In genomic region chr11:5803551-5803981, GRCm38 (mm10) we compare ENCODE assay signal across 8 mouse cellular contexts. TPM values are rescaled to one million over a fixed set of nuclear protein-coding genes. Genes with fewer than 3 reads are reported as not detected.
DNase-seq lines count a peak whose midpoint lies in the region; ATAC-seq and TF ChIP-seq lines count a peak whose summit lies in the region.

TSS of gene Pgam2 (minus strand) at chr11:5803733.

- H3K27me3 ChIP-seq in forebrain, embryonic 10.5 days (ENCODE audit: poor library complexity, severe bottlenecking): no peaks in the 10 kb centered on the region
- no peaks in the 10 kb centered on the region for H3K27me3 ChIP-seq in forebrain, embryonic 11.5 days (ENCODE audit: control insufficient read depth, insufficient read depth, low read length)
- H3K27me3 ChIP-seq in E14TG2a.4 (ENCODE audit: insufficient read depth, low read length): no peaks in the 10 kb centered on the region
- no peaks in the 10 kb centered on the region for H3K27me3 ChIP-seq in hindbrain, postnatal 0 days (ENCODE audit: insufficient read depth, low read length)
- no peaks in the 10 kb centered on the region for H3K27me3 ChIP-seq in midbrain, embryonic 14.5 days (ENCODE audit: control insufficient read depth, insufficient read depth, low read length)

- peaks cover 14% of the 10 kb centered on the region for H3K4me1 ChIP-seq in forebrain, embryonic 10.5 days
- no peaks in the 10 kb centered on the region for H3K4me1 ChIP-seq in forebrain, embryonic 11.5 days (replicated peaks; ENCODE audit: control insufficient read depth, insufficient read depth, low read length)
- peaks cover 57% of the 10 kb centered on the region for H3K4me1 ChIP-seq in E14TG2a.4 (replicated peaks; ENCODE audit: low read depth, low read length)
- no peaks in the 10 kb centered on the region for H3K4me1 ChIP-seq in hindbrain, postnatal 0 days (ENCODE audit: insufficient read depth, low read length)
- H3K4me1 ChIP-seq in midbrain, embryonic 14.5 days (ENCODE audit: control insufficient read depth, insufficient read depth, low read length): no peaks in the 10 kb centered on the region

- WGBS in forebrain, embryonic 10.5 days: 62% methylated on average over 8 of the region's 8 CpGs
- WGBS in forebrain, embryonic 11.5 days: 66% methylated on average over 8 of the region's 8 CpGs
- 54% methylated on average over 8 of the region's 8 CpGs for WGBS in hindbrain, postnatal 0 days
- WGBS in midbrain, embryonic 14.5 days: 63% methylated on average over 8 of the region's 8 CpGs

- H3K9ac ChIP-seq in forebrain, embryonic 11.5 days (ENCODE audit: low read length): no peak within 1 kb of the TSS
- no peak within 1 kb of the TSS for H3K9ac ChIP-seq in hindbrain, postnatal 0 days (replicated peaks; ENCODE audit: low read length)
- no peak within 1 kb of the TSS for H3K9ac ChIP-seq in midbrain, embryonic 14.5 days (replicated peaks; ENCODE audit: low read length)

- H3K4me3 ChIP-seq in forebrain, embryonic 10.5 days: no peak within 1 kb of the TSS
- H3K4me3 ChIP-seq in forebrain, embryonic 11.5 days (ENCODE audit: low read depth, low read length): no peak within 1 kb of the TSS
- H3K4me3 ChIP-seq in E14TG2a.4 (replicated peaks; ENCODE audit: low read length): peak within 1 kb of the TSS; percentile 66
- H3K4me3 ChIP-seq in hindbrain, postnatal 0 days (ENCODE audit: low read length): no peak within 1 kb of the TSS
- no peak within 1 kb of the TSS for H3K4me3 ChIP-seq in midbrain, embryonic 14.5 days (replicated peaks; ENCODE audit: low read depth, low read length)

- no peak for TF ChIP-seq CTCF in E14TG2a.4 (conservative IDR thresholded peaks at IDR 0.05; ENCODE audit: low read length)
- no peak for TF ChIP-seq CTCF in hindbrain, postnatal 0 days (IDR thresholded peaks at IDR 0.05; ENCODE audit: low read depth)

- no peak for DNase-seq in forebrain, embryonic 10.5 days (ENCODE audit: extremely low spot score, low spot score)
- no peak for DNase-seq in forebrain, embryonic 11.5 days (ENCODE audit: low spot score)
- DNase-seq in gastrocnemius, adult 18-20 months (ENCODE audit: low spot score): peak; percentile 83
- DNase-seq in hindbrain, postnatal 0 days (ENCODE audit: low spot score): no peak
- peak; percentile 11 for DNase-seq in midbrain, embryonic 14.5 days
- no peak for DNase-seq in right cerebral cortex, postnatal 36 days (ENCODE audit: low spot score in 2 of 2)

- H3K36me3 ChIP-seq in forebrain, embryonic 10.5 days (replicated peaks): peaks cover 33% of the 10 kb centered on the region
- peaks cover 2% of the 10 kb centered on the region; the same call in 1 of the 2 replicates for H3K36me3 ChIP-seq in forebrain, embryonic 11.5 days (ENCODE audit: control insufficient read depth, insufficient read depth, low read length)
- H3K36me3 ChIP-seq in E14TG2a.4 (ENCODE audit: insufficient read depth, low read length): peaks cover 33% of the 10 kb centered on the region
- peaks cover 26% of the 10 kb centered on the region; the same call in 1 of the 2 replicates for H3K36me3 ChIP-seq in hindbrain, postnatal 0 days (ENCODE audit: insufficient read depth, low read length)
- peaks cover 34% of the 10 kb centered on the region for H3K36me3 ChIP-seq in midbrain, embryonic 14.5 days (ENCODE audit: control insufficient read depth, insufficient read depth, low read length)

- no peak within 1 kb of the TSS for H3K4me2 ChIP-seq in forebrain, embryonic 11.5 days (ENCODE audit: low read depth, low read length, severe bottlenecking)
- H3K4me2 ChIP-seq in hindbrain, postnatal 0 days (ENCODE audit: low read depth, low read length): no peak within 1 kb of the TSS
- no peak within 1 kb of the TSS for H3K4me2 ChIP-seq in midbrain, embryonic 14.5 days (ENCODE audit: low read length)

- peak within 1 kb of the TSS; percentile 48; the same call in 1 of the 2 replicates for H3K27ac ChIP-seq in forebrain, embryonic 10.5 days
- no peak within 1 kb of the TSS for H3K27ac ChIP-seq in forebrain, embryonic 11.5 days (ENCODE audit: low read depth, low read length)
- H3K27ac ChIP-seq in hindbrain, postnatal 0 days: 0 out of 2 replicates have a peak within 1 kb of the TSS, but pooled peaks have one; percentile 11
- no peak within 1 kb of the TSS for H3K27ac ChIP-seq in midbrain, embryonic 14.5 days (replicated peaks; ENCODE audit: low read depth, low read length)

- ATAC-seq in forebrain, embryonic 11.5 days (replicated peaks; ENCODE audit: low FRiP score): no peak
- ATAC-seq in hindbrain, postnatal 0 days: peak; percentile 30; the same call in 1 of the 2 replicates
- no peak for ATAC-seq in midbrain, embryonic 14.5 days (ENCODE audit: low FRiP score, low TSS enrichment)
- ATAC-seq in granulocyte monocyte progenitor cell, adult 5-6 weeks (replicated peaks; ENCODE audit: poor library complexity, severe bottlenecking): no peak

- peaks cover 5% of the 10 kb centered on the region; the same call in 1 of the 2 replicates for H3K9me3 ChIP-seq in forebrain, embryonic 10.5 days
- no peaks in the 10 kb centered on the region for H3K9me3 ChIP-seq in forebrain, embryonic 11.5 days (ENCODE audit: control insufficient read depth, low read length)
- no peaks in the 10 kb centered on the region for H3K9me3 ChIP-seq in E14TG2a.4 (ENCODE audit: low read length)
- no peaks in the 10 kb centered on the region for H3K9me3 ChIP-seq in hindbrain, postnatal 0 days (ENCODE audit: low read length)
- H3K9me3 ChIP-seq in midbrain, embryonic 14.5 days (ENCODE audit: control insufficient read depth, low read length): no peaks in the 10 kb centered on the region

RNA-seq across cellular contexts. Expression of gene Pgam2, which starts in this region (rescaled TPM):
- 2.8 and 2.9 TPM in 2 replicates for polyA plus RNA-seq in forebrain, embryonic 10.5 days (2016; fragmentation: Nextera tagmentation; extraction: Ambion mirVana)
- polyA plus RNA-seq in forebrain, embryonic 11.5 days (2014; fragmentation: Nextera tagmentation; extraction: Ambion mirVana): 5.3 and 6.5 TPM in 2 replicates
- 1,000 to 10,000 TPM; 2,496 to 2,633 TPM for total RNA-seq in gastrocnemius, adult 18-20 months (2021)
- total RNA-seq in hindbrain, postnatal 0 days (2014; rRNA removed): 1.4 and 2.0 TPM in 2 replicates
- 2.8 and 3.4 TPM in 2 replicates for polyA plus RNA-seq in hindbrain, postnatal 0 days (2015; fragmentation: Nextera tagmentation; extraction: Ambion mirVana)
- 2.1 and 2.3 TPM in 2 replicates for polyA plus RNA-seq in midbrain, embryonic 14.5 days (2014; fragmentation: Nextera tagmentation; extraction: Ambion mirVana)
- not detected in 2 replicates for total RNA-seq in granulocyte monocyte progenitor cell, adult 5-6 weeks (2014; fragmentation: Nextera tagmentation)
- not detected in 2 replicates for total RNA-seq in granulocyte monocyte progenitor cell, adult 5-6 weeks (2017)

Comparison
In these comparisons a context has a peak if more than half of its experiments do, and no peak if none do; other contexts are left out.
1. RNA of gene Pgam2 (total RNA-seq): 2,496 to 2,633 TPM in gastrocnemius, adult 18-20 months; 1.4 to 2.0 TPM in hindbrain, postnatal 0 days and not detected in granulocyte monocyte progenitor cell, adult 5-6 weeks; every median in the first group is over 100 times any median in the second.
2. H3K27ac ChIP-seq: peak in forebrain, embryonic 10.5 days (single experiment) and hindbrain, postnatal 0 days (single experiment); none in forebrain, embryonic 11.5 days (single experiment) and midbrain, embryonic 14.5 days (single experiment).
3. DNase-seq: peak in gastrocnemius, adult 18-20 months (single experiment) and midbrain, embryonic 14.5 days (single experiment); none in forebrain, embryonic 10.5 days (single experiment), forebrain, embryonic 11.5 days (single experiment), hindbrain, postnatal 0 days (single experiment) and right cerebral cortex, postnatal 36 days (0 of 2).